Mouse (Mus musculus) brown adipose tissue, adult 24 weeks (tissue): ENCODE measurements around the gene Itgax. TPM values are rescaled to one million over a fixed set of nuclear protein-coding genes. Genes with fewer than 3 reads are reported as not detected.

Source experiments
- polyA plus RNA-seq: library from polyadenylated mRNA; stranded (reverse); fragments of >200 nt; gene quantifications from 2 replicates; pipeline ENCODE4 v1.2.4, GENCODE M21; 2012; ENCODE audit not compliant: missing spikeins, insufficient read depth, insufficient read length

The Itgax gene
- polyA plus RNA-seq, 1 experiment, result not detected

Other genes starting within 250 kb of the Itgax start
- gene Prss53, start 238.6 kb upstream of the Itgax start, polyA plus RNA-seq, result 0.67 and 1.1 TPM in 2 replicates
- gene Gm21974, start 234.1 kb upstream of the Itgax start, polyA plus RNA-seq, result not detected in 2 replicates
- 72.3 and 86.0 TPM in 2 replicates for gene Vkorc1, start 233.9 kb upstream of the Itgax start, polyA plus RNA-seq
- 202 and 239 TPM in 2 replicates for gene Bckdk, start 225.5 kb upstream of the Itgax start, polyA plus RNA-seq
- 17.9 and 21.4 TPM in 2 replicates for gene Kat8, start 217.0 kb upstream of the Itgax start, polyA plus RNA-seq
- 0.79 TPM in 1 of 2 replicates, not detected in the other for gene Prss8, start 199.4 kb upstream of the Itgax start, polyA plus RNA-seq
- 20.2 and 23.7 TPM in 2 replicates for gene Prss36, start 182.8 kb upstream of the Itgax start, polyA plus RNA-seq
- gene Fus, start 162.1 kb upstream of the Itgax start, polyA plus RNA-seq, result 250 and 260 TPM in 2 replicates
- 0.79 and 3.6 TPM in 2 replicates for gene Pycard, start 135.7 kb upstream of the Itgax start, polyA plus RNA-seq
- gene Trim72, start 125.6 kb upstream of the Itgax start, polyA plus RNA-seq, result 0.48 and 2.6 TPM in 2 replicates
- gene Itgam, start 66.9 kb upstream of the Itgax start, polyA plus RNA-seq, result 4.6 and 6.0 TPM in 2 replicates
- gene Gm49368, start 66.9 kb upstream of the Itgax start, polyA plus RNA-seq, result not detected in 2 replicates
- gene Itgad, start 24.8 kb downstream of the Itgax start, polyA plus RNA-seq, result not detected in 2 replicates
- gene Cox6a2, start 76.8 kb downstream of the Itgax start, polyA plus RNA-seq, result 45.2 and 76.4 TPM in 2 replicates
- 2.1 and 3.5 TPM in 2 replicates for gene Armc5, start 107.8 kb downstream of the Itgax start, polyA plus RNA-seq
- gene 9130023H24Rik, start 108.5 kb downstream of the Itgax start, polyA plus RNA-seq, result 2.5 and 3.3 TPM in 2 replicates
- 4.5 and 5.5 TPM in 2 replicates for gene Tgfb1i1, start 117.3 kb downstream of the Itgax start, polyA plus RNA-seq
- not detected in 2 replicates for gene Slc5a2, start 136.1 kb downstream of the Itgax start, polyA plus RNA-seq
- 7.6 and 9.8 TPM in 2 replicates for gene BC017158, start 168.6 kb downstream of the Itgax start, polyA plus RNA-seq